Mouse (Mus musculus): Measurements from ENCODE around the gene Rere. TPM values are rescaled to one million over a fixed set of nuclear protein-coding genes. Genes with fewer than 3 reads are reported as not detected.
"Not testable (repeated sequence)": the region's sequence is repeated elsewhere in the genome, so short reads cannot be mapped to it uniquely, and the experiment has no call there.

Rere gene
- polyA plus RNA-seq, 1 experiment from 2014 or later = 30.3 TPM

DNA sequence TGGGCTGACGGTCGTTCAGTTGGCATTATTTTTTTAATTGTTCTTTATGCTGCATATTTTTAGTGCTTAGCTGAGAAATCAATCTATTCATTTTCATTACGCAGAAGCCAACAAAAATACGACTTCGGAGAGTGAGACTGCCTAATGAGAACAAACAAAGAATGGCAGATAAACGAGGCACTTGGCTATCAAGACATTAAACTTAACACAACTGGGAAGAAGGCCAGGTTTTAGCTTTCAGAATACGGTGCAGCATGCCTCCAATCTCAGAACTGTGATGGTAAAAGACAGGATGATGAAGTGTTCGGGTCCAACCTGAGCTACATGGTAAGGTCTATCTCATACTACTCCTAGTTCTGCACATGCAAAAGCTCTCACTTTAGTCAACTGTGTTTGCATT is 19.1 kb upstream of the Rere start:
- ATAC-seq (ENCODE audit: low read depth) = no peak
- 47% methylated on average over 8 of the region's 8 CpGs for WGBS
- H3K4me3 ChIP-seq (ENCODE audit: low read length) = no peak overlapping the region
- H3K27ac ChIP-seq (ENCODE audit: low read length) = no peak overlapping the region
- no peak overlapping the region for H3K9ac ChIP-seq (ENCODE audit: low read length)
- peaks cover 26% of the 10 kb centered on the region for H3K4me1 ChIP-seq (replicated peaks; ENCODE audit: control insufficient read depth, insufficient read depth, low read length)
- no peaks in the 10 kb centered on the region for H3K27me3 ChIP-seq (ENCODE audit: control insufficient read depth, insufficient read depth, low read depth, low read length)
- no peaks in the 10 kb centered on the region for H3K36me3 ChIP-seq (ENCODE audit: control insufficient read depth, insufficient read depth, low read length)
- no peak overlapping the region for H3K4me2 ChIP-seq (ENCODE audit: low read depth, low read length)
- no peaks in the 10 kb centered on the region for H3K9me3 ChIP-seq (ENCODE audit: control insufficient read depth, low read length)

DNA sequence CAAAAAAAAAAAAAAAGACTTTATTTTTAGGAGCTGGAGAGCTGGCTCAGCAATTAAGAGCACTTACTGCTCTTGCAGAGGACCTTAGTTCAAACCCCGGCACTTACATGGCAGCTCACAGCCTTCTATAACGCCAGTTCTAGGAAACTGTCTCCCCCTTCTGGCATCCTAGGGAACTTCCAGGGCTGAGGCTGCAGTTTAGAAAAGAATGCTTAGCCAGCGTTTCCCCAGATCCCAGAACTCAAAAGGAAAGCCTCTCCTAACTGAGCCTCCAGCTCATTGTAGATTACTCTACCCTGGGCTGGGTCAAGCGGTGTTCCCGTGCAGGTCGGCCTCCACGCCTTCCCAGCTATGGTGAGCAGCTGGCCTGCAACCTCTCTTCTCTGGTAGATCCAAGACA is 16.5 kb upstream of the Rere start:
- Histone ChIP-seq H3K4me1 (replicated peaks; ENCODE audit: control insufficient read depth, insufficient read depth, low read length) (peaks cover 21% of the 10 kb centered on the region), H3K4me3 (ENCODE audit: low read length) (no peak overlapping the region), H3K4me2 (ENCODE audit: low read depth, low read length) (no peak overlapping the region), H3K27me3 (ENCODE audit: control insufficient read depth, insufficient read depth, low read depth, low read length) (no peaks in the 10 kb centered on the region), H3K9me3 (ENCODE audit: control insufficient read depth, low read length) (no peaks in the 10 kb centered on the region), H3K27ac (ENCODE audit: low read length) (no peak overlapping the region), H3K9ac (ENCODE audit: low read length) (no peak overlapping the region), H3K36me3 (ENCODE audit: control insufficient read depth, insufficient read depth, low read length) (no peaks in the 10 kb centered on the region)
- no peak for ATAC-seq (ENCODE audit: low read depth)
- WGBS = 57% methylated on average over 7 of the region's 7 CpGs

DNA sequence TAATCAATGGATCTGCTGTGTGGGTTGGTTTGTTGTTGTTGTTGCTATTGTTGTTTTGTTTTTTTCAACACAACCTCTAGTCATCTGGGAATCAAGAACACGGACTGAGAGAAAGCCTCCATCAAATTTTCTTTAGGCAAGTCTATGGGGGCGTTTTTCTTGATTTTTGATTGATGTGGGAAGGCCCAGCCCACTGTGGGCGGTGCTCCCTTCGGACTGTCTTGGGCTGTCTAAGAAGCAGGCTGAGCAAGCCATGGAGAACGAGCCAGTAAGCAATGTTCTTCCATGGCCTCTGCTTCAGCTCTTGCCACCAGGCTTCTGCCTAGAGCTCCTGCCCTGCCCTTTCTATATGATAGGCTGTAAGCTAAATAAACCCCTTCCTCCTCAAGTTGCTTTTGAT is 16.0 kb upstream of the Rere start:
- Histone ChIP-seq H3K9me3 (ENCODE audit: control insufficient read depth, low read length) (no peaks in the 10 kb centered on the region), H3K4me2 (ENCODE audit: low read depth, low read length) (no peak overlapping the region), H3K9ac (ENCODE audit: low read length) (no peak overlapping the region), H3K4me3 (ENCODE audit: low read length) (no peak overlapping the region), H3K27ac (ENCODE audit: low read length) (no peak overlapping the region), H3K36me3 (ENCODE audit: control insufficient read depth, insufficient read depth, low read length) (no peaks in the 10 kb centered on the region), H3K27me3 (ENCODE audit: control insufficient read depth, insufficient read depth, low read depth, low read length) (no peaks in the 10 kb centered on the region), H3K4me1 (replicated peaks; ENCODE audit: control insufficient read depth, insufficient read depth, low read length) (peaks cover 22% of the 10 kb centered on the region)
- ATAC-seq (ENCODE audit: low read depth) = no peak
- 61% methylated on average over 5 of the region's 5 CpGs for WGBS

DNA sequence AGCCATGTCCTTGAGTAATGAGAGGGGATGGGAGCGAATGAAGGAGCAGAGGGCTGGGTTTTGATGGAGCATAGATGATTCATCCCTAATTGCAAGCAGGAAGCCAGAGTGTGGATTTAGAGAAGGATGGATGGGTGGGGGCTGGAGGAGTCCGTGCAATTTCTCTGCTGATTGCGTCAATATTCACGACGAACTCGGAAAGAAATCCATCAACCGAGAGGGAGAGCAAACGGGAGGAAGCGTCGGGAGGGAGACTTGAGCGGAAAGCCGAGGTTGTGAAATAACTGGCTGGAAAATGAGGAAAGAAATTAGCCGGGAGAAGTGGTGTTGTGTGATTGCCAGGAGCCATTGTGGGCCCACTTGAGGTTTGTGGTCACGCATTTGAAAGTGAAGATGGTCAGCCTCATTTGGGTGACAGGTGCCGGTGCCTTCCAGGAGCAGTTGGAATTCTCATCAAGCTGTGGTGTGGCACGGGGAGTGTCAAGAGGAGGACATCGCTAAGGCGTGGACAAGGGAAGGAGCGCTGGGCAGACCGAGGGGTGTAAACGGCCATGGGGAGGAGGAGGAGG is 14.7 kb upstream of the Rere start:
- H3K27ac ChIP-seq (ENCODE audit: low read length) = no peak overlapping the region
- no peak overlapping the region for H3K4me3 ChIP-seq (ENCODE audit: low read length)
- H3K4me1 ChIP-seq (replicated peaks; ENCODE audit: control insufficient read depth, insufficient read depth, low read length) = peaks cover 22% of the 10 kb centered on the region
- H3K9ac ChIP-seq (ENCODE audit: low read length) = no peak overlapping the region
- ATAC-seq (ENCODE audit: low read depth) = no peak
- no peaks in the 10 kb centered on the region for H3K27me3 ChIP-seq (ENCODE audit: control insufficient read depth, insufficient read depth, low read depth, low read length)
- no peak overlapping the region for H3K4me2 ChIP-seq (ENCODE audit: low read depth, low read length)
- WGBS = 48% methylated on average over 21 of the region's 21 CpGs
- H3K36me3 ChIP-seq (ENCODE audit: control insufficient read depth, insufficient read depth, low read length) = no peaks in the 10 kb centered on the region
- H3K9me3 ChIP-seq (ENCODE audit: control insufficient read depth, low read length) = no peaks in the 10 kb centered on the region

DNA sequence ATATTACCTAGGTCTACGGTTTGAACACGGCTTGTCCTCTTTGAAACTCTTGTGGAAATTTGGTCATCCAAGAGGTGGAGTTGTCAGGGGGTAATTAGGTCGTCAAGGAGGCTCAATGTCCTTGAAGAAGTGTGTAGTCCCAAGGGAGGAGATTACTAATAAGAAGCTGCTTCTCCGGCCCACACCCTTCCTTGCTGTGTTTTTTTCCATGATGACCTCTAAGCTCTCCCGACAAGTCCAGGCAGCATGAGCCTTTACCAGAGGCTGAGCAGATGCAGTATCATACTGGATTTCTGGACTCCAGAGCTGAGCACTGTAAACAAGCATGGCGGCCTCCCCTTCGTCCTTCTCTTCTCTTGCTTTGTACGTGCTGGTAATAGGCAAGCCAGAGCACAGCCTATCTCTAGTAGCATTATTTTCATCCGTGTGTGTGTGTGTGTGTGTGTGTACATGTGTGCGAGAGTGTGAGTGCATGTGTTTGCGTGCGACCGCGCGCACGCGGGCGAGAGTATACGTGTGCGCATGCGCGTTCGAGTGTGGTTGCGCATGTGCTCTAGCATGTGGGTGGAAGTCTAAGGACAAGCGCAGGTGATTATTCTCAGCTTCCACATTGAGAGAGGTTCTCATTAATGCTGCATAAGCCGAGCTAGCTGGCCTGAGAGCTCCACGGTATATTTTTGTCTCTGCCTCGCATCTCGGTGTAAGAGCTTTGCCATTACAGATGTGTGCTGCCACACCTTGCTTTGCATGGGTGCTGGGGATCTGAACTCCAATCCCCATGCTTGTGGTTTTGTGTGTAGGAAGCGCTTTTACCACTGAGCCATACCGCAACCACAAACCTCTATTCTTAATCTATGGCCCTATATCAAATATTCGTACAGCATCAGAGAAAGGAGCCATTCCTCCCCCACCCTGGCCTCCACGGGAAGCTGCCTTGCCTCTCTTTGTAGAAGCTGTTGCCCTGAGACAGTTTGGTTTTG is 12.5 kb upstream of the Rere start:
- H3K27me3 ChIP-seq (ENCODE audit: control insufficient read depth, insufficient read depth, low read depth, low read length) = no peaks in the 10 kb centered on the region
- WGBS = 80% methylated on average over 33 of the region's 33 CpGs
- peaks cover 25% of the 10 kb centered on the region for H3K4me1 ChIP-seq (replicated peaks; ENCODE audit: control insufficient read depth, insufficient read depth, low read length)
- no peak overlapping the region for H3K4me2 ChIP-seq (ENCODE audit: low read depth, low read length)
- no peak overlapping the region for H3K4me3 ChIP-seq (ENCODE audit: low read length)
- no peak overlapping the region; the same call in 1 of the 2 replicates for H3K9ac ChIP-seq (ENCODE audit: low read length)
- H3K9me3 ChIP-seq (ENCODE audit: control insufficient read depth, low read length) = no peaks in the 10 kb centered on the region
- H3K27ac ChIP-seq (ENCODE audit: low read length) = peak overlapping the region; percentile 84
- no peaks in the 10 kb centered on the region for H3K36me3 ChIP-seq (ENCODE audit: control insufficient read depth, insufficient read depth, low read length)
- no peak for ATAC-seq (ENCODE audit: low read depth)

DNA sequence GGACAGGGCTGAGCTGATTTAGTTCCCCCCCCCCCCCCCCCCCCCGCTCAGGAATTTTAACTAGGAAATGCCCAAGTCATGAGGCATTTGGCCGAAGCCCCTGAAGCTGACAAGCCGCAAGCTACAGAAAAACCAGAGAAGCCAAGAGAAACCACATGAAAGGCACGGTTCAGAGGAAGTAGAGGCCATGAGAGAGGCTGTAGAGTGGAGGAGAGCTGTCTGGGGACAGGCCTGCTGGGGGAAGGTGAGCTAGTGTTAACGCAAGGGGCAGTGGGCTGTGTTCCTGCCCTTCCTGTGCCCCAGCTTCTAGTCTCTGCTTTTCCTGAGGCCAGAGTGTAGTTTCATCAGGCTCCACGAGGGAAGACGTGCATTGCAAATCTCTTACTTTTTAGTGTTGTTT is 11.8 kb upstream of the Rere start:
- no peaks in the 10 kb centered on the region for H3K36me3 ChIP-seq (ENCODE audit: control insufficient read depth, insufficient read depth, low read length)
- H3K27me3 ChIP-seq (ENCODE audit: control insufficient read depth, insufficient read depth, low read depth, low read length) = no peaks in the 10 kb centered on the region
- H3K4me2 ChIP-seq (ENCODE audit: low read depth, low read length) = no peak overlapping the region
- WGBS = 4% methylated on average over 7 of the region's 7 CpGs
- peaks cover 25% of the 10 kb centered on the region for H3K4me1 ChIP-seq (replicated peaks; ENCODE audit: control insufficient read depth, insufficient read depth, low read length)
- peak overlapping the region; percentile 52 for H3K9ac ChIP-seq (ENCODE audit: low read length)
- peak; percentile 44 for ATAC-seq (ENCODE audit: low read depth)
- H3K4me3 ChIP-seq (ENCODE audit: low read length) = no peak overlapping the region
- peak overlapping the region; percentile 84 for H3K27ac ChIP-seq (ENCODE audit: low read length)
- no peaks in the 10 kb centered on the region for H3K9me3 ChIP-seq (ENCODE audit: control insufficient read depth, low read length)

DNA sequence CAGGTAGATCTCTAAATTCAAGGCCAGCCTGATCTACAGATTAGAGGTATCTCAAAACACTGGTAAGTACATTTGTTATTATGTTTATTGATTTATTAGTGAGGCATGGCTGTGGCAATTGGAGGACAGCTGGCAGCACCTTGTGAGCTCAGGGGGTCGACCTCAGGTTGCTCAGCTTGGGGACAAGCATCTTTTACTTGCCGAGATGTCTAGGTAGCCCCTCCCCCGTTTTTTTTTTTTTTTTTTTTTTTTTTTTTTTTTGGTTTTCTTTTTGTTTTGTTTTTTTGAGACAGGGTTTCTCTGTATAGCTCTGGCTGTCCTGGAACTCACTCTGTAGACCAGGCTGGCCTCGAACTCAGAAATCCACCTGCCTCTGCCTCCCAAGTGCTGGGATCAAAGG is 10.7 kb upstream of the Rere start:
- H3K4me2 ChIP-seq (ENCODE audit: low read depth, low read length); H3K4me3 ChIP-seq (ENCODE audit: low read length); H3K9me3 ChIP-seq (ENCODE audit: control insufficient read depth, low read length); ATAC-seq (ENCODE audit: low read depth); H3K27me3 ChIP-seq (ENCODE audit: control insufficient read depth, insufficient read depth, low read depth, low read length); H3K27ac ChIP-seq (ENCODE audit: low read length); H3K9ac ChIP-seq (ENCODE audit: low read length); H3K36me3 ChIP-seq (ENCODE audit: control insufficient read depth, insufficient read depth, low read length): not testable (repeated sequence)
- peaks cover 25% of the 10 kb centered on the region for H3K4me1 ChIP-seq (replicated peaks; ENCODE audit: control insufficient read depth, insufficient read depth, low read length)
- WGBS = 55% methylated on average over 4 of the region's 4 CpGs

DNA sequence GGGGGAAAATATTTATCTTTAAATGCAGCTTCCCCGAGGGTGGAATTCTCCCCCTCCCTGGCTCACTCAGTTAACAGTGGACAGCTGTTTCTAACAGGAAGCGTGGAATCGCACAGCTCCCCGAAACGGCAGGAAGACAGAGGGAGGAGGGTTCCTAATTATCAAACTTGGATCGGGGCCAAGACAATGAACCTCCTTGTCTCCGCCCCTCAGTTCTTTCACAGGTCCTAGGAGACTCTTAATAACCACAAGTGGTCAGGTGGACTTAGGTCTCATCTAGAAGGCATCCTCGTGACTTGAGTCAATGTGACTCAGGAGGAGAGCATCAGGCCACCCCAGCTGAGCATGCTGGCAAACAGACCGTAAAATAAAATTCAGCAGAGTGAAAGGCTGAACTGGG is 8.7 kb upstream of the Rere start:
- Histone ChIP-seq H3K9me3 (ENCODE audit: control insufficient read depth, low read length) (no peaks in the 10 kb centered on the region), H3K4me3 (ENCODE audit: low read length) (no peak overlapping the region), H3K4me1 (replicated peaks; ENCODE audit: control insufficient read depth, insufficient read depth, low read length) (peaks cover 19% of the 10 kb centered on the region), H3K27ac (ENCODE audit: low read length) (peak overlapping the region; percentile 55), H3K9ac (ENCODE audit: low read length) (peak overlapping the region; percentile 25; the same call in 1 of the 2 replicates), H3K36me3 (ENCODE audit: control insufficient read depth, insufficient read depth, low read length) (no peaks in the 10 kb centered on the region), H3K27me3 (ENCODE audit: control insufficient read depth, insufficient read depth, low read depth, low read length) (no peaks in the 10 kb centered on the region), H3K4me2 (ENCODE audit: low read depth, low read length) (peak overlapping the region; percentile 15)
- peak; percentile 53 for ATAC-seq (ENCODE audit: low read depth)
- WGBS = 2% methylated on average over 9 of the region's 9 CpGs

DNA sequence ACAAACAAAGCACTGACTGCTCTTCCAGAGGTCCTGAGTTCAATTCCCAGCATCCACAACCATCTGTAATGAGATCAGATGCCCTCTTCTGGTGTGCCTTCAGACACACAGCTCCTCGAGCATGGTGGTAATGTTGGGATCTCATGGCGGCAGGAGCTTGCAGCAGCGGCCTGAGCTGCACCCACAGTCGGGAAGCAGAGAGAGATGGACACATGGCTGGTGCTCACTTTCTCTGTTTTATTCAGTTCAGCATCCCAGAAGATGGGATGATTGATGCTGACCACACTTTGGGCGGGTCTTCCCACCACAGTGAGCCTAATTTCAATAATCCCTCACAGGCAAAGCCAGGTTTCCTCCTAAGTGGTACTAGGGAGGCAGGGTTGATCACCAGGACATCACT is 5.9 kb upstream of the Rere start:
- Histone ChIP-seq H3K36me3 (ENCODE audit: control insufficient read depth, insufficient read depth, low read length) (no peaks in the 10 kb centered on the region), H3K27me3 (ENCODE audit: control insufficient read depth, insufficient read depth, low read depth, low read length) (no peaks in the 10 kb centered on the region), H3K4me1 (replicated peaks; ENCODE audit: control insufficient read depth, insufficient read depth, low read length) (peaks cover 13% of the 10 kb centered on the region), H3K9me3 (ENCODE audit: control insufficient read depth, low read length) (no peaks in the 10 kb centered on the region), H3K4me2 (ENCODE audit: low read depth, low read length) (no peak overlapping the region), H3K4me3 (ENCODE audit: low read length) (no peak overlapping the region), H3K9ac (ENCODE audit: low read length) (no peak overlapping the region), H3K27ac (ENCODE audit: low read length) (no peak overlapping the region)
- 86% methylated on average over 5 of the region's 5 CpGs for WGBS
- ATAC-seq (ENCODE audit: low read depth) = no peak

Measured in lung, embryonic 16.5 days (tissue).